Mouse (Mus musculus): ENCODE measurements around the gene Gpr37.

Gene Gpr37

DNA sequence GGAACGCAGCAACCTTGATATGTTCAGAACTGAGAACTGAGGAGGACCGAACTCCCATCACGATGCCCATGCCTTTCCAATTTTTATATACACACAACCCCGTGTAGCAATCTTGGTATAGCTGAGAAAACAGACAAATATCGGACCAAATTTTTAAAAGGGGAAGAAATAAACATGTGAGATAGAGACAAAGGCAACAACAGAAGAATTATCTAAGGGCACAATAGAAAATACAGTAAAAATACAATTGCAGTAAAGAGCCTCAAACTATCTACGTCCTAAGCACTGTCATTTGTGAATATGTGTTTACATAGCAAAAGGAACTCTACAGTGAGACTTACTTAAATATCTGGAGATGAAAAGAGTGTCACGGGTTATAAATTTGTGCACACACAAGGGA is at the start of gene Gpr37:
Gene Gpr37, minus strand, starts transcription at position 101 of the 400 bp plus-strand sequence.
- DNase-seq (ENCODE audit: low spot score) = no peak

GRCm38 (mm10) chr6:25736533-25736932 is 46.0 kb upstream of the Gpr37 start:
- no peak for DNase-seq (ENCODE audit: low spot score)

GRCm38 (mm10) chr6:25726560-25726959 is 36.0 kb upstream of the Gpr37 start:
- DNase-seq (ENCODE audit: low spot score) = no peak

GRCm38 (mm10) chr6:25710601-25711000 is 20.1 kb upstream of the Gpr37 start:
- no peak for DNase-seq (ENCODE audit: low spot score)

DNA sequence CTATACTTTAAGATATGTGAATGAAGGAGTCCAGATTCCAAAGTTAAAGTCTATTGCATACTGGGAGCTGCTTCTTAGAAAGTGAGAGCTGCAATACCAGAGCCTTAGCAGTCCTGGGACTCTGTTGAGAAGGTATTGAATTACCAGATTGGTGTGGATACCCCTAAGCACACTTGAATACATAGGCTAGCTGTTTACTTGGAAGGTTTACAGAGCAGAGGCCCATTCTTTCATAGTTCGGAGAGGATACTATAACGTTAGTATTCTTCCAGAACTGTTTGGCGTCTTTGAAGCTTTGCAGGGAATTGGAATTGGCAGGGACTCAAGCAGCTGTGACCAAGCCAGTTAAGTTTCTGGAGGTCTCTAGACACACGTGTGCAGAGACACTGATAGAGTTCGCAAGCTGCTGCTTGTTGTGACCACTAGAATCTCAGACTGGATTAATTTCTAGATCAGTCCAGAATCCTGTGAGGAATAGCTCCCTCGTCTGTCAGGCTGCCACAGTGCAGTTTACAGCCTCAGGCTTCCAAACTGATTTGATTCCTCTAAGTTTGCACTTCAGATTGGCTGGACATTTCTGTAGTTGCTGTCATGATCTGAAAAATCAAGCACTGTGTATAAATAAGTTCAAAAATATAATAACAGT is 18.8 kb upstream of the Gpr37 start:
- DNase-seq (ENCODE audit: low spot score) = no peak

GRCm38 (mm10) chr6:25699956-25700355 is 9.4 kb upstream of the Gpr37 start:
- DNase-seq (ENCODE audit: low spot score) = no peak

- DNase-seq (ENCODE audit: low spot score) = no peak
Measured at GRCm38 (mm10) chr6:25690284-25690605, 284 bp downstream of the Gpr37 start.

- DNase-seq (ENCODE audit: low spot score) = no peak
Measured at GRCm38 (mm10) chr6:25689520-25690283, 827 bp downstream of the Gpr37 start.

DNA sequence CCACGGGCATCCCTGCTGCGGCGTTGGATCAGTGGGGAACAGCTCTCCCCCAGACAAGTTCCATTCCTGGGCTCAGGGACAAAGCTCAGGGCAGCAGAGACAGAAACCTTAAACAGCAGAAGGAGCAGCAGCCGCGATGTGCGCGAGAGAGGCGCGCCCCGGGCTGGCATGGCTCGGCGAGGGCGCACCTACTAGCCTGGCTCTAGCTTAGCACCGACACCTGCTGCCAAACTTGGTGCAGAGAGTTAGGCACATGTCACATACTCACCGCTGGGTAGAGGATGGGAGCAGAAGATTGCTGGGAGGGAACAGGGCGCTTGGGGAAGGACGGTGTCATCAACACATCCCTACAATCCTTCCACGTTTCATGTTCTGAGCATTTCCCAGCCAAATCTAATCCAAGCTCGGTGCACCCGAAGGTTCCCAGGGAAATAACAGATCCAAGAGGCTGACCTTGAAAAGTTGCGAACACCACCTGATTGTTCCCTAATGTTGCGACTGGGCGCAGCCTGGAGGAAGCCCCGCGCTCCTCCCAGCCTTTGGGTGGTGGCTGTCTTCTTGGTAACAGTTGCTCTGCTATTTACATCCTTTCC is 1.5 kb downstream of the Gpr37 start:
- no peak for DNase-seq (ENCODE audit: low spot score)

DNA sequence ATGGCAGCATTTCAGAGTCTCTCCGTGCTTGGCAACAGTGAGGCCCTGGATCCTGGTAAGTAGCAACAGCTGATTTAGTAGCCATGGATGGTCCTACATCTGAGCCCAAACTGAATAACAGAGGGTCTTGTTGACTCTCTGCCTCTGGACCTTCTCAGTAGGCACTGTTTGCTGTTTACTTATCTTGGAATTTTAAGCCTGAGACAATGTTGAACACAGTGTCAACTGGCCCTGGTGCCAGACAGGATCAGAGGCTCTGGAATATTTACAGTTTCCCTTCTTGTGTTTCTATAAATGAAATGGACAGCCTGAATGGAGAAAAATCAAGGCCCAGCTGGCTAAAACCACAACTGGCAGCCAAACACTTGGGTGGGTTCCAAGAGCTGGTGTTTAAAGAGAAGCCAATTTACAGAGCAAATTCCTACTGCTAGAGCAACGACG is 3.7 kb downstream of the Gpr37 start:
- no peak for DNase-seq (ENCODE audit: low spot score)

GRCm38 (mm10) chr6:25684391-25684790 is 6.1 kb downstream of the Gpr37 start:
- DNase-seq (ENCODE audit: low spot score) = no peak

- no peak for DNase-seq (ENCODE audit: low spot score)
Measured at GRCm38 (mm10) chr6:25675111-25675510, 15.4 kb downstream of the Gpr37 start.

GRCm38 (mm10) chr6:25673801-25674200 is 16.7 kb downstream of the Gpr37 start:
- no peak for DNase-seq (ENCODE audit: low spot score)

- peak; percentile 14 for DNase-seq (ENCODE audit: low spot score)
Measured at GRCm38 (mm10) chr6:25670150-25670549, 20.4 kb downstream of the Gpr37 start.

DNA sequence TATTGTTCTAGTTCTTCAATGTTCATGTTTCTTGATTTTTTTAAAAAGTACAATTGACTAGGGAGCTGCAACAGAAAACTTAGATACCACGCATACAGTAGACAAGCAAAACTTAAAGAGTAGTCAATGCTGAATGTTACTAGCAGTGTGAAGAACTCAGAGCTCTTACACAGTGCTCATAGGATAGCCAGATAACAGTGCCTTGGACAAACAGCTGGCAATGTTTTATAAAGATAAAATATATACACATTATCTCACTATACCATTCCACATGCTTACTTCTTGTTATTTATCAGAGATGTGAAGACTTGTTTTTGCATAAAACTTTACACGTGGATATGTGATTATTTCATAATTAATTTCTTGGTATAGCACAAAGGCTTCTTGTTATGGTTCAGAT is 26.6 kb downstream of the Gpr37 start:
- DNase-seq (ENCODE audit: low spot score) = peak; percentile 25

DNA sequence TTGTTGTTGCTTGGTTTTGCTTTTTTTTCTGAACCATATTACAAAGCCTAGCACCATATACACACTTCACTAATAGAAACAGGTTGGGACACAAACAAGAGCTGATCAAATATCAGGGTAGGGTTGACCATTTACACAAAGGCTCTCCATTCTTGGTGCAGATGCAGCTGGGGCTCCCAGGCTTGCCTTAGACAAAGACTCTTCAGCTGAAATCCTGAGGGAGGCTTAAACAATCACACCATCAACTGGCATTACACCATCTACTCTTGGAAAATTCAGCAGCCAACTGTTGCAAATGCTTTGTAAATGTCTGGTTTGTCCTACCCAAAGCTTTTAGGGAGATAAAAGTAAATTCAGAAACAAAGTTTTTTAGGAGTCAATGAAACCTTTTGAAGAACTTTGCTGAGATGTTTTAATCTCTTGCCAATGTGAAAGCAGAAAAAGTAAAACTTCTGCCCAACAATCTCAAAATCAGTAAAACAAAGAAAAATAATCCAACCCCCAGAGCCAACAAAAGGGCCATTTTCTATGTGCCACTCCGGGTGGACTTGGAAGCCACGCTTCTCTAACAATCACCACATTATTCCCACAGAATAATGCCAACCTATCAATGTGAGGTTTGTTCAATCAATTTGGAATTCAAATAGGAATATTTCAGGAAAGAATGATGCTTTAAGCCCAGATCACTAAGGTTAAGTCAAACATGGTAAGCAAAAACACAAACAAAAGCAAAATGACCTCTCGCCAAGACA is 30.4 kb downstream of the Gpr37 start:
- no peak for DNase-seq (ENCODE audit: low spot score)

Measured in c-Kit-positive CD71-positive TER-119-positive erythroid progenitor cells, embryonic 14.5 days (primary cell).